Mouse (Mus musculus) testis, postnatal 10 days (tissue): ENCODE results near the gene Prkn.

Experiments used
- DNase-seq: peaks from one replicate; pipeline ENCODE4 v3.0.0; 2021; ENCODE audit warnings: low spot score

Prkn gene

GRCm38 (mm10) chr17:10997291-10997690 lies 157.1 kb downstream of the Prkn start:
- DNase-seq: no peak

GRCm38 (mm10) chr17:11023371-11023770 lies 183.2 kb downstream of the Prkn start:
- DNase-seq: no peak

- no peak for DNase-seq
Observed at GRCm38 (mm10) chr17:11029348-11029747, 189.2 kb downstream of the Prkn start.

GRCm38 (mm10) chr17:11030936-11031335 lies 190.8 kb downstream of the Prkn start:
- DNase-seq: no peak

- no peak for DNase-seq
Observed at GRCm38 (mm10) chr17:11032366-11032765, 192.2 kb downstream of the Prkn start.

- DNase-seq: no peak
Observed at GRCm38 (mm10) chr17:11033594-11033993, 193.4 kb downstream of the Prkn start.

- no peak for DNase-seq
Observed at GRCm38 (mm10) chr17:11038272-11038671, 198.1 kb downstream of the Prkn start.

GRCm38 (mm10) chr17:11058986-11059385 lies 218.8 kb downstream of the Prkn start:
- no peak for DNase-seq

GRCm38 (mm10) chr17:11067076-11067703 lies 227.0 kb downstream of the Prkn start:
- no peak for DNase-seq

- peak; percentile 61 for DNase-seq
Observed at GRCm38 (mm10) chr17:11067704-11068475, 227.7 kb downstream of the Prkn start.

GRCm38 (mm10) chr17:11070996-11071395 lies 230.8 kb downstream of the Prkn start:
- no peak for DNase-seq

- no peak for DNase-seq
Observed at GRCm38 (mm10) chr17:11076319-11076903, 236.2 kb downstream of the Prkn start.

GRCm38 (mm10) chr17:11086492-11086891 lies 246.3 kb downstream of the Prkn start:
- no peak for DNase-seq

- no peak for DNase-seq
Observed at GRCm38 (mm10) chr17:11087088-11087487, 246.9 kb downstream of the Prkn start.

- no peak for DNase-seq
Observed at GRCm38 (mm10) chr17:11087823-11088222, 247.6 kb downstream of the Prkn start.

- DNase-seq: no peak
Observed at GRCm38 (mm10) chr17:11089361-11089760, 249.2 kb downstream of the Prkn start.

- DNase-seq: no peak
Observed at GRCm38 (mm10) chr17:11092900-11093299, 252.7 kb downstream of the Prkn start.

GRCm38 (mm10) chr17:11093321-11093720 lies 253.1 kb downstream of the Prkn start:
- no peak for DNase-seq

- no peak for DNase-seq
Observed at GRCm38 (mm10) chr17:11107007-11107406, 266.8 kb downstream of the Prkn start.

- no peak for DNase-seq
Observed at GRCm38 (mm10) chr17:11107916-11108315, 267.7 kb downstream of the Prkn start.

GRCm38 (mm10) chr17:11117508-11117907 lies 277.3 kb downstream of the Prkn start:
- no peak for DNase-seq

GRCm38 (mm10) chr17:11124048-11124447 lies 283.9 kb downstream of the Prkn start:
- DNase-seq: no peak

GRCm38 (mm10) chr17:11127217-11127616 lies 287.0 kb downstream of the Prkn start:
- DNase-seq: no peak
